Mouse (Mus musculus): Measurements from ENCODE around the gene Blmh. TPM values are rescaled to one million over a fixed set of nuclear protein-coding genes. Genes with fewer than 3 reads are reported as not detected.

Gene Blmh
- polyA plus RNA-seq, 1 experiment from 2014 or later: 107 TPM

DNA sequence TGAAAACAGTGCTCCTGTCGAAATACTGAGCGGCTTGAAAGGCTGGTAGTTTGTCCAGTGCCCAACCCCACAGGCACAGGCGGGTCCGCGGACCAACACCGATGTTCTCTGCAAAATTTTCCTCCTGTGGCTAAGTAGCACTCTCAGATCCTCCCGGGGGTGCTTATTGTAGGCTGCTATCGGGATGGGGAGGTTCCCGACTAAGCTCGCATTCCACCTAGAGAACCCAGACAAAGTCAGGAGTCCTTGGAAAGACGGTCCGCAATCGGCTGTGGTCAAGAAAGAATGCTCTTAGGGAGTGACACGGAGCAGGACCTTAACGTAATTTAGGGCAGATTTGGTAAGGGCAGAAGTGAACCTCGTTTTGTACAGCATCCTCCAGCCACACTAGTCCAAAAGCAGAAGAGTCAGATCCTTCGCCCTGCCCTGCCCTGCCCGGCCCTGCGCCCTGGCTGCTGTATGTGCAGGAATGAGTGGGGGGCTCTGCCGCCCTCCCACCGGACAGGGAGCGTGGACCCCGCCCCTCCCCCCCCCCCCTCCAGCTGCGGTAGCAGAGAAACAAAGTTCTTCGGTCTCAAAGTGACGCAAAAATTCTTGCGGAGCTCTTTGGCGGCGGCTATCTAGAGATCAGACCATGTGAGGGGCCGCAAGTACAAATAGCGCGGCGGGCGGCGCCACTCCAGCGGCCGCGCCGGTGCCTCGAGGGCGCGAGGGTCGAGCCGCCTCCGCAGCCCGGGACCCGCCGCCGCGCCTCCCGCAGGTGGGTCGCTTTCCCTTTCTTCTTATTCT, 73.5 kb downstream of the Blmh start, which contains the start of gene Slc6a4:
Gene Slc6a4, plus strand, starts transcription at position 688 of the 789 bp plus-strand sequence.
- H3K4me1 ChIP-seq (replicated peaks; ENCODE audit: control insufficient read depth, insufficient read depth, low read length): peaks cover 8% of the 10 kb centered on the region; the same call in 1 of the 2 replicates
- under 1% methylated on average over 48 of the region's 52 CpGs for WGBS
- no peak within 1 kb of the TSS for H3K27ac ChIP-seq (ENCODE audit: low read depth, low read length)
- H3K9me3 ChIP-seq (ENCODE audit: control insufficient read depth, low read length): no peaks in the 10 kb centered on the region
- H3K36me3 ChIP-seq (ENCODE audit: control insufficient read depth, insufficient read depth, low read length): no peaks in the 10 kb centered on the region
- ATAC-seq (replicated peaks; ENCODE audit: low FRiP score): no peak
- H3K4me3 ChIP-seq (ENCODE audit: low read depth, low read length): peak within 1 kb of the TSS; percentile 48
- no peak within 1 kb of the TSS for H3K9ac ChIP-seq (ENCODE audit: low read depth, low read length)
- DNase-seq (ENCODE audit: low spot score): peak; percentile 60
- peak within 1 kb of the TSS; percentile 72 for H3K4me2 ChIP-seq
- peaks cover 48% of the 10 kb centered on the region for H3K27me3 ChIP-seq (replicated peaks; ENCODE audit: control insufficient read depth, insufficient read depth, low read length)

DNA sequence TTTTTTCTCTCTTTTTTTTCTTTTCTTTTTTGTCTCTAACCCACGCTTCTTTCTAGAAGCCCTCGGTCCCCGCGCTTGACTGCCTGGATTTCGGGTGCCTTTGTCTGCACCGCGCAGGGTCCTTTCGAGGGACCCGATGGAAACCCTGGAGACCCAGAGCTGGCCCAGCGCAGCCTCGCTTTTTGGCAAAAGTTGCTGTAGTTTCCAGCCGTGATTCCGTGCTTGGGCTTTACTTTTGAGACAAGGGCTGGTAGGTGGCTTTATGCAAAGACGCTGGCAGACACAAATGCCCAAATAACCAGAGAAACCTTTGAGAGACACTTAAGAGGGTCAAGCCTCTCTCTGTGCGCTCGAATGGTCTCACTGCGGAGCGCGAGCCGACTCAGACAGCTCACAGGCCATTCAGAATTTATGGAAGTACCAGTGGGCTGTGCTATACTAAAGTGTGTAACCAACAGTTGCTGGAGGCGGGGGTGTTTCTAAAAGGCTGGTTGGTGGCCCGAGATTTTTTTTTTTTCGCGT, 74.2 kb downstream of the Blmh start:
- Histone ChIP-seq H3K36me3 (ENCODE audit: control insufficient read depth, insufficient read depth, low read length) (no peaks in the 10 kb centered on the region), H3K4me2 (peak overlapping the region; percentile 72), H3K4me3 (ENCODE audit: low read depth, low read length) (peak overlapping the region; percentile 48), H3K27me3 (replicated peaks; ENCODE audit: control insufficient read depth, insufficient read depth, low read length) (peaks cover 48% of the 10 kb centered on the region), H3K9me3 (ENCODE audit: control insufficient read depth, low read length) (no peaks in the 10 kb centered on the region), H3K27ac (ENCODE audit: low read depth, low read length) (no peak overlapping the region), H3K4me1 (replicated peaks; ENCODE audit: control insufficient read depth, insufficient read depth, low read length) (peaks cover 8% of the 10 kb centered on the region; the same call in 1 of the 2 replicates), H3K9ac (ENCODE audit: low read depth, low read length) (no peak overlapping the region)
- DNase-seq (ENCODE audit: low spot score) (no peak), ATAC-seq (replicated peaks; ENCODE audit: low FRiP score) (no peak)
- 16% methylated on average over 24 of the region's 24 CpGs for WGBS

DNA sequence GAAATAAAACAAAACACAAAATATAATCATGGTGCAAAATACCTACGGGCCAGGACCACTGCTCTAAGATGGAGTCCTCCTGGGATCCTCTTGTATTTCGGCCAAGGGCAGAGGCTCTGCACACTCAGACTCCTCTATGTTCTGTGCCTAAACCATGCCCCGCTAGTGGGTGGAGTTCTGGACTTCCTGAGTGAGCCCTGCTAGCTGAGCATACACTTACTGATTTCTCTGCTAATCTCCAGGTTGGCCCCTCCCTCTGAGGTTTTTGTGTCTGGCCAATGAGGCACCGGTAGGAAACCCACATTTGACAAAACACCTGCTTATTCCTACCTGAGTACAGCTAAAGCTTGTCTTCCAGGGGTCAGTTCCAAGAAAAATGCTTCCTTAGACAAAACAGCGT, 76.1 kb downstream of the Blmh start:
- H3K4me2 ChIP-seq: no peak overlapping the region
- 49% methylated on average over 5 of the region's 5 CpGs for WGBS

DNA sequence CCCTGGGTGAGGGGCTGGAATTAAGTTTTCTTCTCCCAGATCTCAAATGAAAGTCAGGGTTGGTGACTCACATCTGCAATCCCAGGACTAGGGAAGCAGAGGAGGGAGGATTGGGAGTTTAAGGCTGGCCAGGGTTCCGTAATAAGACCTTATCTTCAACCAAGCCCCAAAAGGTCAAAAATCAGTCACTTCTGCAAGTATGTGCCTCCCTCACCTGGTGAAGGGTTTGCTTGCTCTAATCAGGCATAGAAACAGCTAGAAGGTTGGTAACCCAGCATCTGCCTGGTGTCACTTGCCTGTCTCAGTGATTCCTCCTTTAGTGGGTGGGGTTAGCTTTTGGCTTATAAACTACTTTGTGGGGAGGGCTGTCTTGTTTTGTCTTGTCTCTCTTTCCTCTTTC, 77.8 kb downstream of the Blmh start:
- no peak overlapping the region for H3K9ac ChIP-seq (ENCODE audit: low read depth, low read length)
- H3K36me3 ChIP-seq (ENCODE audit: control insufficient read depth, insufficient read depth, low read length): no peaks in the 10 kb centered on the region
- no peak overlapping the region for H3K27ac ChIP-seq (ENCODE audit: low read depth, low read length)
- WGBS: 56% methylated on average over 1 of the region's 1 CpGs
- H3K4me3 ChIP-seq (ENCODE audit: low read depth, low read length): no peak overlapping the region
- peaks cover 8% of the 10 kb centered on the region; the same call in 1 of the 2 replicates for H3K4me1 ChIP-seq (replicated peaks; ENCODE audit: control insufficient read depth, insufficient read depth, low read length)
- DNase-seq (ENCODE audit: low spot score): no peak
- no peak for ATAC-seq (replicated peaks; ENCODE audit: low FRiP score)
- no peak overlapping the region for H3K4me2 ChIP-seq
- peaks cover 35% of the 10 kb centered on the region for H3K27me3 ChIP-seq (replicated peaks; ENCODE audit: control insufficient read depth, insufficient read depth, low read length)
- H3K9me3 ChIP-seq (ENCODE audit: control insufficient read depth, low read length): no peaks in the 10 kb centered on the region

More for the DNA sequence above, 76.1 kb downstream of the Blmh start:
- Histone ChIP-seq H3K27me3 (replicated peaks; ENCODE audit: control insufficient read depth, insufficient read depth, low read length) (peaks cover 48% of the 10 kb centered on the region), H3K9ac (ENCODE audit: low read depth, low read length) (no peak overlapping the region), H3K27ac (ENCODE audit: low read depth, low read length) (no peak overlapping the region), H3K4me3 (ENCODE audit: low read depth, low read length) (no peak overlapping the region), H3K36me3 (ENCODE audit: control insufficient read depth, insufficient read depth, low read length) (no peaks in the 10 kb centered on the region), H3K9me3 (ENCODE audit: control insufficient read depth, low read length) (no peaks in the 10 kb centered on the region), H3K4me1 (replicated peaks; ENCODE audit: control insufficient read depth, insufficient read depth, low read length) (peaks cover 8% of the 10 kb centered on the region; the same call in 1 of the 2 replicates)
- DNase-seq (ENCODE audit: low spot score) (no peak), ATAC-seq (replicated peaks; ENCODE audit: low FRiP score) (no peak)

DNA sequence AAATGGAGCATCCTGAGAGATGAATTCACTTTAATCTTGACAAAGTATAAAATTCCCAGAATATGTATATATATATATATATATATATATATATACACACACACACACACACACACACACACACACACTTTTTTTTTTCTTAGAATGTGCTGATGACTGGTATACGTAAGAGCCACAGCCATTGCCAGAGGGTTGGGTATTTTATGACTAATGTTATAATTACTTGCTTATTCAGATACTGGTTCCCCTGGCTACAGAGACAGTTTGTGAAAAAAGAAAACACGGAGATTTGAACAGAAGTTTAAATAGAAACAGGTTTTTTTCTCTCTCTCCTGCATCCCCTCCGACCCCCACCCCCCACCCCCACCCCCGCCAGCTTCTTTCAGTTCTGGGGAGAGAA, 81.3 kb downstream of the Blmh start:
- Histone ChIP-seq H3K27ac (ENCODE audit: low read depth, low read length) (no peak overlapping the region), H3K9ac (ENCODE audit: low read depth, low read length) (no peak overlapping the region), H3K9me3 (ENCODE audit: control insufficient read depth, low read length) (no peaks in the 10 kb centered on the region), H3K4me3 (ENCODE audit: low read depth, low read length) (no peak overlapping the region), H3K4me1 (replicated peaks; ENCODE audit: control insufficient read depth, insufficient read depth, low read length) (no peaks in the 10 kb centered on the region), H3K36me3 (ENCODE audit: control insufficient read depth, insufficient read depth, low read length) (no peaks in the 10 kb centered on the region), H3K4me2 (no peak overlapping the region), H3K27me3 (replicated peaks; ENCODE audit: control insufficient read depth, insufficient read depth, low read length) (peaks cover under 1% of the 10 kb centered on the region)
- WGBS: 53% methylated on average over 4 of the region's 4 CpGs
- ATAC-seq (replicated peaks; ENCODE audit: low FRiP score) (no peak), DNase-seq (ENCODE audit: low spot score) (no peak)

DNA sequence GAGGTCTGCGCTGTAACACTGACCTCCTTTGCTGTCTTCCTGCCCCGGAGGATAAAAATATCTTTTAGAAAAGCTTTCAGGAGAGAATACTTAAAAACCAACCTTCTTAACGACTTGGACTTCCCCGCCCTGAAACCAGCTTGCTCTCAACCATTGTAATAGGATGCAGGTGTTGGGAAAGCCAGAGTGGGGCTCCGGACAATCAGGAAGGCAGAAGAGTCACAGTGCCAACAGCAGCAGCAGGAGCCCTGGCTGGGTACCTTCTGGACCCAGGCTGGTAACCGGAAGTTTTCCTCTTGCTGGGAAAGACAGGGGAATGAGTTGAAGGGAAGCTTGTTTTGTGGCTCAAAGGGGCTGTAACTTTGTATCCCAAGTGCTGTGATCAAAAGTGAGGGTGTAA, 82.0 kb downstream of the Blmh start:
- H3K9me3 ChIP-seq (ENCODE audit: control insufficient read depth, low read length): no peaks in the 10 kb centered on the region
- no peak overlapping the region for H3K27ac ChIP-seq (ENCODE audit: low read depth, low read length)
- H3K9ac ChIP-seq (ENCODE audit: low read depth, low read length): no peak overlapping the region
- H3K4me1 ChIP-seq (replicated peaks; ENCODE audit: control insufficient read depth, insufficient read depth, low read length): no peaks in the 10 kb centered on the region
- H3K4me2 ChIP-seq: no peak overlapping the region
- no peaks in the 10 kb centered on the region for H3K36me3 ChIP-seq (ENCODE audit: control insufficient read depth, insufficient read depth, low read length)
- no peaks in the 10 kb centered on the region; the same call in 1 of the 2 replicates for H3K27me3 ChIP-seq (replicated peaks; ENCODE audit: control insufficient read depth, insufficient read depth, low read length)
- H3K4me3 ChIP-seq (ENCODE audit: low read depth, low read length): no peak overlapping the region
- DNase-seq (ENCODE audit: low spot score): no peak
- no peak for ATAC-seq (replicated peaks; ENCODE audit: low FRiP score)
- 45% methylated on average over 6 of the region's 6 CpGs for WGBS

DNA sequence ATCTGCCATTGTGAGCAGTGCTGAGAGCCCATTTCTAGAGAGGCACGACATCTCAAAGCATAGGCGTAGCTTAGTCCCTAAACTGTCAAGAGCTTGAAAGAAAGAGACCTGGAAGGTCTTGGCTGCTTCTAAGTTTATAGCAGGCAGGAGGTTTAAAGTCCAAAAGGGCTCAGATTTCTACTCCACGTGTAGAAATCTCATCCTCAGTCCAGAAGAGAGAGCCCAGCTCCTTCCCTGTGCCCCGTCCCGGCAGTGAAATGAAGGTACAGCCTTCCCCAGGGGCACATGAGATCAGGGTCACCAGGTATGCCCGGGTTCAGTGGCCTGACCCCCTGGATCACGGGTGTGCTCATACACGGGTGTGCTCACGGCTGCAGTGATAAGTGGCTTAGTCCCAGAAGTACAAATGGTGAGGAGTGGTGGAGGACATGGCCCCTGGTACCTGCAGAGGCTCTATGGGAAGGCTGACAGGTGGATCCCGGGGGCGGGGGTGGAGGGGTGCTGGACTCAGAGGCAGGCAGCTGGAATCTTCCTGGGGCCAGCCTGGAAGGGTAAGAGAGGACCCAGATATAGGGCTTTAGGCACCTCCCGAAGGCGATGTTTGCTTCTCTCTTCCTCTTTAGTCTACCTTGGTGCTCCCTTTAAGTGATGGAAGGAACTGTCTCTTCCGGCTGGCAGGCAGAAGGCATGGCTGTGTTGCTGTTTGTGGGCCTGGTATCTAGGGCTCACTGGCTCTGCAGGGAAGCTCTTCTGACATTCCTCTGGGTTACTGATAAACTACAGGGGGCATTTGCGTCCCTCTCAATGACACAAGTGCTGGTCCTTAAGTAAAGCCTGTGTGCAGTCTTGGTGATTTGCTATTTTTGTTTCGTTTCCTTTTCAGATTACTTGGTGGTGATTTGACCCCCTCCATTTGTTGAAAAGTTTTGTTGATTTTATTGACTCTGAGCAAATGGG, 84.7 kb downstream of the Blmh start:
- Histone ChIP-seq H3K9me3 (ENCODE audit: control insufficient read depth, low read length) (no peaks in the 10 kb centered on the region), H3K4me3 (ENCODE audit: low read depth, low read length) (no peak overlapping the region), H3K36me3 (ENCODE audit: control insufficient read depth, insufficient read depth, low read length) (no peaks in the 10 kb centered on the region), H3K9ac (ENCODE audit: low read depth, low read length) (no peak overlapping the region), H3K27me3 (replicated peaks; ENCODE audit: control insufficient read depth, insufficient read depth, low read length) (no peaks in the 10 kb centered on the region; the same call in 1 of the 2 replicates), H3K4me2 (no peak overlapping the region), H3K27ac (ENCODE audit: low read depth, low read length) (no peak overlapping the region), H3K4me1 (replicated peaks; ENCODE audit: control insufficient read depth, insufficient read depth, low read length) (no peaks in the 10 kb centered on the region)
- DNase-seq (ENCODE audit: low spot score): no peak
- 71% methylated on average over 16 of the region's 16 CpGs for WGBS
- ATAC-seq (replicated peaks; ENCODE audit: low FRiP score): no peak

DNA sequence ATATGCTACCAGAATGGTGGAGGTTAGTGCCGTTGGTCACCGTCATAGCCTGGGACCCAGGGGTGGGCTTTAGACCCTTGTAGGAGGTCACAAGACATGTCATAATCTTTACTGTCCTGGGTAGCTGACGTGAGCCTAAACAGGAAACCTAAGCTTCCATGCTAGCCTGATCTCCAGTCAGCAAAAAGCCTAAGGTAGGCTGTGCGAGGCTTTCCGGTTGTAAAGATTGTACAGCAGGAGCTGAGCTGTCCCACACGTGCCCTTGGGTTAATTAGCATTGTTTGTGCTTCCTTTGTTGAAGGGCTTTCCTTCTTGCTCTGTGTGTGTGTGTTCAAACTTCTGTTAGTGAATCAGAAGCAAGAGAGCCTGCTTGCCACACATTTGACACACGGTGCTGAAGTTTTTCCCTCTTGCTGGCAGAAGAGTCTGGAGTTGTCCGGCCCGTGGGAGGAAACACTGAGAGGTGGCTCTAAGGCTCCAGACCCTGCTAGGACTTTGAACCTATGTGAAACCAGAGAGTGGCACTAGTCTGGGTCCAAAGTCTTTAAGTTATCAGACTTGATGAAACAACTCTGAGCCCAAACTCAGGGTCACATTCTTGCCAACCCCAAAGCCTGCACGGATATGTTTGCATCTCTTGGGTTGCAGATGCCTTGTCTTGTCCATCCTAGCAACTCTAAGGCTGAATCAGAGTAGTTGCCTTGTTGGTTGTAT, 86.3 kb downstream of the Blmh start:
- 69% methylated on average over 10 of the region's 10 CpGs for WGBS
- Histone ChIP-seq H3K27me3 (replicated peaks; ENCODE audit: control insufficient read depth, insufficient read depth, low read length) (no peaks in the 10 kb centered on the region; the same call in 1 of the 2 replicates), H3K36me3 (ENCODE audit: control insufficient read depth, insufficient read depth, low read length) (no peaks in the 10 kb centered on the region), H3K27ac (ENCODE audit: low read depth, low read length) (no peak overlapping the region), H3K9me3 (ENCODE audit: control insufficient read depth, low read length) (no peaks in the 10 kb centered on the region), H3K4me2 (no peak overlapping the region), H3K4me1 (replicated peaks; ENCODE audit: control insufficient read depth, insufficient read depth, low read length) (no peaks in the 10 kb centered on the region), H3K4me3 (ENCODE audit: low read depth, low read length) (no peak overlapping the region), H3K9ac (ENCODE audit: low read depth, low read length) (no peak overlapping the region)
- DNase-seq (ENCODE audit: low spot score): no peak
- no peak for ATAC-seq (replicated peaks; ENCODE audit: low FRiP score)

Data from liver, embryonic 11.5 days (tissue).